Mouse (Mus musculus): ENCODE data around the gene Itgb4. TPM values are rescaled to one million over a fixed set of nuclear protein-coding genes. Genes with fewer than 3 reads are reported as not detected.

The Itgb4 gene
- polyA plus RNA-seq, 1 experiment from 2014 or later = 0.82 TPM

DNA sequence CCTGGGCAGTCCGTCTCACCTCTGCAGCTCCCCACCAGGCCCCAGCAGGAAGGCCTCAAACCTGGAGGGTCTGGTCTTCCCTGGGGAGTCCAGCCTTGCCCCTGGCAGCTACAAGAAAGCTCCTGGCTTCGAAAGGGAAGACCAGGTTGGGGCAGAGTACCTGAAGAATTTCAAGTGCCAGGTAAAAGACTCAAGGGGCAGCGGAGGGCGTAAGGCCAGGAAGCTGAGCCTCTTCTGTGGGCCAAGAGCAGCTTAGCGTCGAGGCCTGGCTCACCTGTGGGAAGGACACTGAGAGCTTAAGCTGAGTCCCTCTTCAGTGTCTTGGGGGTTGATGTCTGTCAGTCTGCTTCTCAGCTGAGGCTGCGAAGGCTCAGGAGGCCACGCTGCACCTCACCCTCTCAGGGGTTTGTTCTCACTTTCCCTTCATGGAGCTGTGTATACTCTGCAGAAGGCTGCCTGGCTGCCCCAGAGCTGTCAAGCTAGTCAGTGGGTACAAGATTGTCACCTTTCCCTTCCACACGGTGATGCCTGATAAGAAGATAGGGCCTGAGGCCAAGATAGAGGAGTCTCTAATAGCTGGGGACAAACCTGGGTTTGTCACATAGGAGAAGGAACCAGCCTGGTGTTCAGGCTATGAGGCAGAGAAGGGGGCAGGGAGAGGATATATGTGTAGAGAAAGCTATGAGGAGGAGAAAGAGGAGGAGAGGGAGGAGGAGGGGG, 79.2 kb downstream of the Itgb4 start:
- 94% methylated on average over 9 of the region's 9 CpGs for WGBS
- Histone ChIP-seq H3K9ac (ENCODE audit: low read depth, low read length) (no peak overlapping the region), H3K27me3 (ENCODE audit: control insufficient read depth, insufficient read depth, low read length) (no peaks in the 10 kb centered on the region), H3K36me3 (ENCODE audit: control insufficient read depth, insufficient read depth, low read length) (peaks cover 42% of the 10 kb centered on the region), H3K9me3 (ENCODE audit: control insufficient read depth, low read length) (no peaks in the 10 kb centered on the region), H3K27ac (ENCODE audit: low read depth, low read length) (no peak overlapping the region), H3K4me2 (replicated peaks; ENCODE audit: low read depth, low read length) (no peak overlapping the region), H3K4me3 (ENCODE audit: low read depth, low read length) (no peak overlapping the region), H3K4me1 (replicated peaks; ENCODE audit: control insufficient read depth, insufficient read depth, low read length) (no peaks in the 10 kb centered on the region)
- DNase-seq (ENCODE audit: low spot score) = no peak
- ATAC-seq (ENCODE audit: low FRiP score) = no peak

- 92% methylated on average over 11 of the region's 11 CpGs for WGBS
Measured at GRCm38 (mm10) chr11:116055873-116056272, 81.4 kb downstream of the Itgb4 start.

GRCm38 (mm10) chr11:116057237-116057881, 82.8 kb downstream of the Itgb4 start:
- ATAC-seq (ENCODE audit: low FRiP score) = no peak
- Histone ChIP-seq H3K9ac (ENCODE audit: low read depth, low read length) (no peak overlapping the region), H3K4me3 (ENCODE audit: low read depth, low read length) (no peak overlapping the region), H3K27ac (ENCODE audit: low read depth, low read length) (no peak overlapping the region), H3K9me3 (ENCODE audit: control insufficient read depth, low read length) (no peaks in the 10 kb centered on the region), H3K36me3 (ENCODE audit: control insufficient read depth, insufficient read depth, low read length) (peaks cover 32% of the 10 kb centered on the region), H3K4me1 (replicated peaks; ENCODE audit: control insufficient read depth, insufficient read depth, low read length) (no peaks in the 10 kb centered on the region), H3K27me3 (ENCODE audit: control insufficient read depth, insufficient read depth, low read length) (no peaks in the 10 kb centered on the region), H3K4me2 (replicated peaks; ENCODE audit: low read depth, low read length) (no peak overlapping the region)
- DNase-seq (ENCODE audit: low spot score) = no peak
- 88% methylated on average over 4 of the region's 4 CpGs for WGBS

More at GRCm38 (mm10) chr11:116055873-116056272, 81.4 kb downstream of the Itgb4 start:
- no peak overlapping the region for H3K4me3 ChIP-seq (ENCODE audit: low read depth, low read length)
- no peak overlapping the region for H3K4me2 ChIP-seq (replicated peaks; ENCODE audit: low read depth, low read length)
- H3K36me3 ChIP-seq (ENCODE audit: control insufficient read depth, insufficient read depth, low read length) = peaks cover 33% of the 10 kb centered on the region
- DNase-seq (ENCODE audit: low spot score) (no peak), ATAC-seq (ENCODE audit: low FRiP score) (no peak)
- H3K27ac ChIP-seq (ENCODE audit: low read depth, low read length) = no peak overlapping the region
- H3K9ac ChIP-seq (ENCODE audit: low read depth, low read length) = no peak overlapping the region
- H3K27me3 ChIP-seq (ENCODE audit: control insufficient read depth, insufficient read depth, low read length) = no peaks in the 10 kb centered on the region
- H3K9me3 ChIP-seq (ENCODE audit: control insufficient read depth, low read length) = no peaks in the 10 kb centered on the region
- no peaks in the 10 kb centered on the region for H3K4me1 ChIP-seq (replicated peaks; ENCODE audit: control insufficient read depth, insufficient read depth, low read length)

Other genes with a start within 250 kb of the Itgb4 start
- gene Tmem94, start 209.3 kb upstream of the Itgb4 start, polyA plus RNA-seq (2014; fragmentation: Nextera tagmentation; extraction: Ambion mirVana) = 15.5 and 16.4 TPM in 2 replicates
- gene Caskin2, start 161.1 kb upstream of the Itgb4 start, polyA plus RNA-seq (2014; fragmentation: Nextera tagmentation; extraction: Ambion mirVana) = 12.2 and 12.9 TPM in 2 replicates
- 17.9 and 21.3 TPM in 2 replicates for gene Tsen54, start 160.0 kb upstream of the Itgb4 start, polyA plus RNA-seq (2014; fragmentation: Nextera tagmentation; extraction: Ambion mirVana)
- 3.8 and 5.4 TPM in 2 replicates for gene Llgl2, start 150.7 kb upstream of the Itgb4 start, polyA plus RNA-seq (2014; fragmentation: Nextera tagmentation; extraction: Ambion mirVana)
- gene Myo15b, start 116.3 kb upstream of the Itgb4 start, polyA plus RNA-seq (2014; fragmentation: Nextera tagmentation; extraction: Ambion mirVana) = 0.09 TPM in 1 of 2 replicates, not detected in the other
- 3.4 and 3.8 TPM in 2 replicates for gene Smim5, start 74.7 kb upstream of the Itgb4 start, polyA plus RNA-seq (2014; fragmentation: Nextera tagmentation; extraction: Ambion mirVana)
- gene Smim6, start 62.7 kb upstream of the Itgb4 start, polyA plus RNA-seq (2014; fragmentation: Nextera tagmentation; extraction: Ambion mirVana) = 0.40 and 0.65 TPM in 2 replicates
- gene Sap30bp, start 41.4 kb upstream of the Itgb4 start, polyA plus RNA-seq (2014; fragmentation: Nextera tagmentation; extraction: Ambion mirVana) = 55.8 and 57.1 TPM in 2 replicates
- 16.0 and 19.9 TPM in 2 replicates for gene Recql5, start 41.2 kb upstream of the Itgb4 start, polyA plus RNA-seq (2014; fragmentation: Nextera tagmentation; extraction: Ambion mirVana)
- 89.0 and 96.3 TPM in 2 replicates for gene Galk1, start 38.0 kb downstream of the Itgb4 start, polyA plus RNA-seq (2014; fragmentation: Nextera tagmentation; extraction: Ambion mirVana)
- gene H3f3b, start 53.3 kb downstream of the Itgb4 start, polyA plus RNA-seq (2014; fragmentation: Nextera tagmentation; extraction: Ambion mirVana) = 2,172 and 2,203 TPM in 2 replicates
- gene Unk, start 55.6 kb downstream of the Itgb4 start, polyA plus RNA-seq (2014; fragmentation: Nextera tagmentation; extraction: Ambion mirVana) = 25.8 and 26.9 TPM in 2 replicates
- 1.1 and 1.3 TPM in 2 replicates for gene Unc13d, start 103.3 kb downstream of the Itgb4 start, polyA plus RNA-seq (2014; fragmentation: Nextera tagmentation; extraction: Ambion mirVana)
- 85.4 and 88.6 TPM in 2 replicates for gene Wbp2, start 112.3 kb downstream of the Itgb4 start, polyA plus RNA-seq (2014; fragmentation: Nextera tagmentation; extraction: Ambion mirVana)
- gene Trim47, start 152.5 kb downstream of the Itgb4 start, polyA plus RNA-seq (2014; fragmentation: Nextera tagmentation; extraction: Ambion mirVana) = 3.0 TPM in 2 replicates
- 1.4 and 2.5 TPM in 2 replicates for gene Trim65, start 156.4 kb downstream of the Itgb4 start, polyA plus RNA-seq (2014; fragmentation: Nextera tagmentation; extraction: Ambion mirVana)
- 93.2 and 100 TPM in 2 replicates for gene Mrpl38, start 164.2 kb downstream of the Itgb4 start, polyA plus RNA-seq (2014; fragmentation: Nextera tagmentation; extraction: Ambion mirVana)
- gene Fbf1, start 193.5 kb downstream of the Itgb4 start, polyA plus RNA-seq (2014; fragmentation: Nextera tagmentation; extraction: Ambion mirVana) = 28.4 and 32.1 TPM in 2 replicates
- 59.4 and 60.7 TPM in 2 replicates for gene Ten1, start 224.1 kb downstream of the Itgb4 start, polyA plus RNA-seq (2014; fragmentation: Nextera tagmentation; extraction: Ambion mirVana)
- gene Acox1, start 224.3 kb downstream of the Itgb4 start, polyA plus RNA-seq (2014; fragmentation: Nextera tagmentation; extraction: Ambion mirVana) = 31.7 and 36.3 TPM in 2 replicates